Mouse (Mus musculus) midbrain, embryonic 13.5 days (tissue): ENCODE measurements around the gene Cgrrf1. TPM values are rescaled to one million over a fixed set of nuclear protein-coding genes. Genes with fewer than 3 reads are reported as not detected.

Source experiments
- ATAC-seq: fragments of 200-750 bp; cut with Nextera tagmentation; 2 replicates; pipeline ENCODE4 v1.8.0; 2017; ENCODE audit warnings: mild to moderate bottlenecking, moderate TSS enrichment, moderate library complexity
- H3K27ac ChIP-seq: fragments of 300-500 bp; sonication (generic); 2 replicates; pipeline ENCODE4 v1.5.1; 2015; ENCODE audit warnings: inconsistent platforms, mild to moderate bottlenecking, moderate library complexity
- H3K27me3 ChIP-seq: fragments of 300-500 bp; sonication (generic); 2 replicates; pipeline ENCODE4 v1.6.1; 2015; ENCODE audit warnings: mild to moderate bottlenecking, inconsistent platforms
- H3K36me3 ChIP-seq: fragments of 300-500 bp; sonication (generic); 2 replicates; pipeline ENCODE4 v1.6.1; 2015; ENCODE audit warnings: mild to moderate bottlenecking, inconsistent platforms
- H3K4me1 ChIP-seq: fragments of 300-500 bp; sonication (generic); replicated peaks from 2 replicates; pipeline ENCODE4 v1.6.1; 2015; ENCODE audit warnings: inconsistent platforms
- H3K4me2 ChIP-seq: fragments of 300-500 bp; sonication (generic); replicated peaks from 2 replicates; pipeline ENCODE4 v1.6.1; 2015; ENCODE audit warnings: moderate library complexity, mild to moderate bottlenecking, inconsistent platforms
- H3K4me3 ChIP-seq: fragments of 300-500 bp; sonication (generic); replicated peaks from 2 replicates; pipeline ENCODE4 v1.5.1; 2015; ENCODE audit warnings: mild to moderate bottlenecking, inconsistent platforms
- H3K9ac ChIP-seq: fragments of 300-500 bp; sonication (generic); replicated peaks from 2 replicates; pipeline ENCODE4 v1.6.1; 2015; ENCODE audit warnings: mild to moderate bottlenecking, inconsistent platforms
- H3K9me3 ChIP-seq: fragments of 300-500 bp; sonication (generic); 2 replicates; pipeline ENCODE4 v1.6.1; 2016; ENCODE audit warnings: mild to moderate bottlenecking, inconsistent platforms
- WGBS: fragments of 180-500 bp; shearing (Covaris S2); methylation state at CpG from one replicate; pipeline ENCODE4 v1.1.7; 2015; 5-methylcytosine and 5-hydroxymethylcytosine counted together
- polyA plus RNA-seq: library from polyadenylated mRNA; unstranded; fragments of >200 nt; fragmentation: Nextera tagmentation; extraction: Ambion mirVana; gene quantifications from 2 replicates; pipeline ENCODE4 v1.2.1, GENCODE M21; 2015

Cgrrf1 gene
- polyA plus RNA-seq, 1 experiment from 2014 or later, result 25.4 TPM

DNA sequence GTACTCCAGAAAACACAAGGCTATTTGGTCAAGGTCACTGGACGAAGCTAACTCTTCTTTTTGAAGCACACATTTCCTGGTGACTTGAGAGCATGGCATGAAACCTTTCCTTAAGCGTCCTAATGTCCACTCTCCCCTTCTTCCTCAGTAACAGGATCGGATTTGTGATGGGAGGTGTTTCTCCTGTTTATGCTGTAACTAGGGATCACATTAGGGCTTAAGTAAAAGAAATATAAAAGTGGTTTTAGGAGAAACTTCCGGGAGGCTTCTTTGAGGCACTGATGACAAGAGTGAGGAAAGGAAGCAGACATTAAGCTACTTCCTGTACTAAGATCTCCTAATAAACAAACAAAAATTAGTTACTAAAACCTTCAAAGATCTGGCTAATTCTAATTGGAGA, 630 bp upstream of the Cgrrf1 start:
- H3K4me1 ChIP-seq, result peaks cover 15% of the 10 kb centered on the region
- H3K36me3 ChIP-seq, result no peaks in the 10 kb centered on the region
- ATAC-seq, result no peak
- no peaks in the 10 kb centered on the region for H3K9me3 ChIP-seq
- H3K4me3 ChIP-seq, result peak overlapping the region; percentile 75
- peak overlapping the region; percentile 89 for H3K4me2 ChIP-seq
- H3K9ac ChIP-seq, result peak overlapping the region; percentile 82; the same call in 1 of the 2 replicates
- peaks cover 8% of the 10 kb centered on the region; the same call in 1 of the 2 replicates for H3K27me3 ChIP-seq
- H3K27ac ChIP-seq, result no peak overlapping the region
- 10% methylated on average over 4 of the region's 4 CpGs for WGBS

DNA sequence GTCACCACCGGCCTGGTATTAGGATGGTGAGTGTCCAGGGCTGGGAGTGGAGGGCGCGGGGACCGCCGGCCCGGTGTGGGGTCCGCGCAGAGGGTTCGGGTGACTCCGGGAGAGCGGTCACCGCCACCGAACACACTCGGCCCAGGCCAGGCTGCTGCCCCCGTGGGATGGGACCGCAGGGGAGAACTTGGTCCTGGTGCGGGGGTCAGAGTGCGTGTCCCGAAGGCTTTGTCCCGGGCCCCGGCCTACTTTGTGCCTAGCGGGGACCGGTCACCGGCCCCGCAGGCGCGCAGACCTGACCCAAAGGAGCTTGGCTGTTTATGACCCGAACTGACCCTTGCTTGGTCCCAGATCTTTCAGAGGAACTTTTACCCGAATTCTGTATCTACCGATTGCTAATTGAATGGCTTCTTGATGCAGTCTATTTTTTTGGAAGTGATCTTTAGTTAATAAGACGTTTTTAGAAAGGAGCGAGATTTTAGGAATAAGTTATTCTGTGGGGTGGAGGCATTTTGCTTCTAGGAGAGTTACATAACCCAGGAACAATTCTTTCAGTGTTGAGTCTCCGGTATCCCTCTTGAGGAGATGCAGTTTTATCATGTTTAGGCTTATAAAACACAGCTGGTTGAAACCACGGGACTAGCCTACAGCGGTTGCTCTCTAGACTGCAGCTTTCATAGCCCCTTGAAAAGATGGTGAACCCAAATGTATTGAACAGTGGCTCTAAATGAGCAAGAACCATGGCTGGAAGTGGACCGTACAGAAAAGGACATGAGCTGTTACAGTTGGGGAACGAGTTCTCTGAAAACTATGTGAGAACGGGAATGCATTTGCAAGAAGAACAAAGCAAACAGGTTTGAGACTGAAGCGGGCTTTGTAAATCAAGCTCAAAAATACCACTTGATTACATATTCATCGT, 688 bp downstream of the Cgrrf1 start:
- peak overlapping the region; percentile 75 for H3K4me3 ChIP-seq
- H3K4me1 ChIP-seq, result peaks cover 15% of the 10 kb centered on the region
- peak overlapping the region; percentile 82 for H3K9ac ChIP-seq
- ATAC-seq, result no peak
- 0 out of 2 replicates have a peak, but pooled peaks cover 1% of the 10 kb centered on the region for H3K27me3 ChIP-seq
- no peaks in the 10 kb centered on the region for H3K36me3 ChIP-seq
- peak overlapping the region; percentile 89 for H3K4me2 ChIP-seq
- H3K27ac ChIP-seq, result no peak overlapping the region; the same call in 1 of the 2 replicates
- 9% methylated on average over 40 of the region's 40 CpGs for WGBS
- H3K9me3 ChIP-seq, result no peaks in the 10 kb centered on the region

DNA sequence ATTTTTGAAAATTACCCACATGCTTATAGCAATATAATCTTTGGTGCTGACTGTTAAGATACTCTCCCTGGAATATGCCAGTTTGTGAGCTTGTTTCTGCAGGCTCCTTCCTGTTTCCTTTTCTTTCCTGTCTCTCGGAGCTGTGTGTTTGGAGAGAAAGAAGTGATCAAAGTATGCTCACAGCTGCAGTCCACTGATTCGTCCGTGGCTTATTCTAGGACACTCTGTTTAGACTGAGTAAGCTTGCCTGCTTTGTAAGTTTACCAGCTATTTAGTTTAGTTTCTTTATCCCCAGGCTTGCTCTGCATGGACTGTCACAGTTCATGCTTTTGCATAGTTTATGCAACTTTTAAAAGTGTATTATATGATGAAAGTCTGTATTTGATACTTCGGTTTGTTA, 7.4 kb downstream of the Cgrrf1 start:
- Histone ChIP-seq H3K27me3 (no peaks in the 10 kb centered on the region), H3K4me3 (no peak overlapping the region), H3K4me1 (no peaks in the 10 kb centered on the region), H3K27ac (no peak overlapping the region), H3K4me2 (no peak overlapping the region), H3K9me3 (no peaks in the 10 kb centered on the region), H3K36me3 (peaks cover 28% of the 10 kb centered on the region), H3K9ac (no peak overlapping the region)
- ATAC-seq, result no peak
- WGBS, result 68% methylated on average over 4 of the region's 4 CpGs

DNA sequence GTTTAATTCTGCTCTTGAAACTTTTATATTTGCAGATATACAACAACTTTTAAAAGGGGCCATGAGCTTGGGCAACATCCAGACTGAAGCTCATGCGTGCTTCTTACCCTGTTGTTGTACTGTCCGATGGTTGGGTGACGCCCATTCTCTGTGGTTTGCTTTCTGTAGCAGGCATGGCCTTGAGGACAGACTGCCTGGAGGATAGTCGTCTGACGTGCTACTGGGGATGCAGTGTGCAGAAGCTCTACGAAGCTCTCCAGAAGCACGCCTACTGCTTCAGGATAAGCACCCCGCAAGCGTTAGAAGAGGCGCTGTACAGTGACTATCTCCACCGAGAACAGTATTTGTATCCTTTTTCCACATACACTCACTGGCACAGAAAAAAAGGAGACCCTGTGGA, 13.8 kb downstream of the Cgrrf1 start:
- WGBS, result 94% methylated on average over 11 of the region's 11 CpGs
- no peaks in the 10 kb centered on the region for H3K4me1 ChIP-seq
- peaks cover 30% of the 10 kb centered on the region for H3K36me3 ChIP-seq
- H3K9ac ChIP-seq, result no peak overlapping the region
- ATAC-seq, result no peak
- no peak overlapping the region for H3K27ac ChIP-seq
- H3K27me3 ChIP-seq, result no peaks in the 10 kb centered on the region
- H3K4me3 ChIP-seq, result no peak overlapping the region
- H3K4me2 ChIP-seq, result no peak overlapping the region
- H3K9me3 ChIP-seq, result no peaks in the 10 kb centered on the region

DNA sequence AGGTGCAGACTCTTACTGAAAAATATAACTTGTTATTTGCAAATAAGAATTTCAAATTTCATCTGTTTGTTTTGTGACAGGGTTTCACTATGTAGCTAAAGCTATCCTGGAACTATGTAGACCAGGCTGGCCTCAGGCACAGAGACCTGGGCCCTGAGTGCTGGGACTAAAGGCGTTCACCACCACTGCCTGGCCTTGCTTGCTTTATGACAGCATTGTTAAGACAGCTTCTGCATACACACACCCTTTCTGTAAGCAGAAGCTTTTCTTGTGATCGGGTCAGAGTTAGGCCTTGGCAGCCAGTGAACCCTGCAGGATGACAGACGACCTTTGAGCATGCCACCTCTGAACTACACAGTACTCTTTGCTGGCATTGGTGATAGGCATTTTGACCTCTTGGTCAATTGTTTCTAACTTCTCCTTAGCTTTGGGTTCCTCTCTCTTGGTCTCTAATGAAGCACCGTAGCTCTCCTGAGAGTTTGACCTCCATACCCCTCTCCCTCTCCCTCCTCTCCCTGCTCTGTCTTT, 16.2 kb downstream of the Cgrrf1 start:
- no peak overlapping the region for H3K4me3 ChIP-seq
- no peaks in the 10 kb centered on the region for H3K27me3 ChIP-seq
- WGBS, result 93% methylated on average over 4 of the region's 4 CpGs
- H3K36me3 ChIP-seq, result peaks cover 11% of the 10 kb centered on the region
- no peak overlapping the region for H3K9ac ChIP-seq
- H3K9me3 ChIP-seq, result no peaks in the 10 kb centered on the region
- ATAC-seq, result no peak
- H3K27ac ChIP-seq, result no peak overlapping the region
- H3K4me2 ChIP-seq, result no peak overlapping the region
- H3K4me1 ChIP-seq, result no peaks in the 10 kb centered on the region

DNA sequence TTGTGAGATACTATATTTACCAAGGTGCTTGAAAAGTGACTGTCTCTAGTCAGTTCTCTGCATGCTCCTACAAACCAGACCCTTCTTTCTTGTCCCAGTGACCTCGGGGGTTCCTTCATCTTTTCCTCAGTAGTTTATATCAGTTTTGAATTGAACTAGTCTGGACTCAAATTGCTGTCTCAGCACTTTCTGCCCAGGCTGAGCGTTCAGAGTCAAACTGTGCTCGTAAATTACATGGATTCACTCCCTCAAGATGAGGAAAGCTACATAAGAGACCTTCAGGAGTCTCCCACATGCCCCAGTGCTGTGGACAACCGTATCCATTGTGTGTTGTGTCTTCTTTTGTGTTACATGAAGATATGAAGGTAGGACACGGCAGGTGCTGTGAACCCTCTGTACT, 16.8 kb downstream of the Cgrrf1 start:
- 88% methylated on average over 5 of the region's 5 CpGs for WGBS
- peaks cover 13% of the 10 kb centered on the region for H3K36me3 ChIP-seq
- no peaks in the 10 kb centered on the region for H3K27me3 ChIP-seq
- no peak for ATAC-seq
- no peak overlapping the region for H3K4me2 ChIP-seq
- no peak overlapping the region for H3K9ac ChIP-seq
- no peaks in the 10 kb centered on the region for H3K9me3 ChIP-seq
- no peak overlapping the region for H3K4me3 ChIP-seq
- no peak overlapping the region for H3K27ac ChIP-seq
- no peaks in the 10 kb centered on the region for H3K4me1 ChIP-seq

DNA sequence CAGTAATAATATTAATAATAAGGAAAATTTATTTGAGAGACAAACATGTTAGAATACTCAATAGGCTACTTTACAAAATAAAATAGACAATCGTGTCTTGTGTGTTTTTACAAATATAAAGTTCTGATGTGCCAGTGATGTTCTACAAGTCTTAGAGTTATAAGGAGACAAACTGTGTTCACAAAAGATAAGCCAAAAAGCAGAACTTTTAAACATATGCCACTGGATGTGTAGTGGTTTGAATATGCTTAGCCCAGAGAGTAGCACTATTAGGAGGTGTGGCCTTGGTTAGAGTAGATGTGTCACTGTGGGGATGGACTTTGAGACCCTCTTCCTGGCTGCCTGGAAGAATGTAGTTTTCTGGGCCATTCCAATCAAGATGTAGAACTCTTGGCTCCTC, 17.8 kb downstream of the Cgrrf1 start:
- Histone ChIP-seq H3K27ac (no peak overlapping the region), H3K4me1 (no peaks in the 10 kb centered on the region), H3K27me3 (no peaks in the 10 kb centered on the region), H3K9ac (no peak overlapping the region), H3K4me3 (no peak overlapping the region), H3K9me3 (no peaks in the 10 kb centered on the region), H3K36me3 (peaks cover 14% of the 10 kb centered on the region), H3K4me2 (no peak overlapping the region)
- ATAC-seq, result no peak
- WGBS, result 96% methylated on average over 1 of the region's 1 CpGs

DNA sequence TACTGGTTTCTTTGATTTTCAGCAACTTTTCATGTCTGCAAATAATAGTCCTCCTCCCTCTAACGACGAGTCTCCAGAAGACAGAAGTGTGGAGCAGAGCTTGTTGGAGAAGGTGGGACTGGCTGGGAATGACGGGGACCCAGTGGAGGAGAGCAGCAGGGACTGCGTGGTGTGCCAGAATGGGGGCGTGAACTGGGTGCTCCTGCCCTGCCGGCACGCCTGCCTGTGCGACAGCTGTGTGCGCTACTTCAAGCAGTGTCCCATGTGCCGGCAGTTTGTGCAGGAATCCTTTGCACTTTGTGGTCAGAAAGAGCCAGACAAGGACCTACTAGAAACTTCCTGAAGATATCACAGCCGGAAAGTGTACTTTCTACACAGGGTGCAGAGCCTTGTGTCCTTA, 21.8 kb downstream of the Cgrrf1 start:
- Histone ChIP-seq H3K4me2 (no peak overlapping the region), H3K4me1 (no peaks in the 10 kb centered on the region), H3K36me3 (peaks cover 18% of the 10 kb centered on the region), H3K27me3 (no peaks in the 10 kb centered on the region), H3K9ac (no peak overlapping the region), H3K4me3 (no peak overlapping the region), H3K27ac (no peak overlapping the region), H3K9me3 (no peaks in the 10 kb centered on the region)
- no peak for ATAC-seq
- 93% methylated on average over 11 of the region's 11 CpGs for WGBS

DNA sequence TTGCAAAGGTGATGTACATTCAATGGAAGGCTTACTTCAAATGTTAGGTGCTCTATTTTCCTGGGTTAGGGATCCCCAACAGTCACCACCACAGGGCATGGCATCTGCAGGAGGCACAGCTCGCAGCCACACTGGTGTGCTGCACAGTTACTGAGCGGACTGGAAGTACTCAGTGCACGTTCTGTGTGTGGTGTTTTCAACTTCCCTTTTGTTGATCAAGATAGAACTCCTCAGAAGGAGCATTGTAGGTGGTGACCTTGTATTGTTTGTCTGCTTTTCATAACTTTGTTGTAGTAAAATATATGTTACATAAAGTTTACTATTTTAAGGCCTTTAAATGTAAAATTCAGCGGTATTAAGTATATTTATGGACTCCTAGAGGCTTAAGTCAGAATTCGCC, 31.0 kb downstream of the Cgrrf1 start:
- no peaks in the 10 kb centered on the region for H3K4me1 ChIP-seq
- H3K9me3 ChIP-seq, result no peaks in the 10 kb centered on the region
- WGBS, result 94% methylated on average over 5 of the region's 5 CpGs
- no peak for ATAC-seq
- H3K27ac ChIP-seq, result no peak overlapping the region
- H3K9ac ChIP-seq, result no peak overlapping the region
- no peak overlapping the region for H3K4me3 ChIP-seq
- H3K27me3 ChIP-seq, result no peaks in the 10 kb centered on the region
- no peak overlapping the region for H3K4me2 ChIP-seq
- 0 out of 2 replicates have a peak, but pooled peaks cover 3% of the 10 kb centered on the region for H3K36me3 ChIP-seq

DNA sequence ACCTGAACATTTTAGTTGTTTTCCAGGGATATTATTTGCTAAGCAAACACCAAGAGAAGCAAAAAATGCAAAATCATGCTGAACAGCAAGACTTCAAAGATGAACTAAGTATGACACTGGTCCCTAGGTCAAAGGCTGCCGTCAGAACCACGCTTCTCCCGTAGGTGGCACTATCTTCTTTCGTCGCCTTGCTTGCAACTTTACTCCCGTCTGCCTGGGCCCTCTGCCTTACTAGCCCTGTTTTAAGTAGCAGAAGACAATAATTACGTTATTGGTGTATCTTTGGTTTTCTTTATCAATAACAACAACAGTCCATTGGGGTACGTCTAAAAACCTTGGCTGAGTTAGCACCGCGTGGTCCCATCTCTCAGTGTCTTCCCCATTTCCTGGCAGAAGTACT, 49.0 kb downstream of the Cgrrf1 start:
- no peak overlapping the region for H3K4me3 ChIP-seq
- H3K9me3 ChIP-seq, result no peaks in the 10 kb centered on the region
- H3K4me2 ChIP-seq, result 0 out of 2 replicates have a peak overlapping the region, but pooled peaks have one; percentile 98
- no peaks in the 10 kb centered on the region for H3K36me3 ChIP-seq
- no peak overlapping the region for H3K27ac ChIP-seq
- H3K9ac ChIP-seq, result no peak overlapping the region
- no peak for ATAC-seq
- H3K27me3 ChIP-seq, result peaks cover 11% of the 10 kb centered on the region
- peaks cover 28% of the 10 kb centered on the region for H3K4me1 ChIP-seq
- 5% methylated on average over 10 of the region's 10 CpGs for WGBS

DNA sequence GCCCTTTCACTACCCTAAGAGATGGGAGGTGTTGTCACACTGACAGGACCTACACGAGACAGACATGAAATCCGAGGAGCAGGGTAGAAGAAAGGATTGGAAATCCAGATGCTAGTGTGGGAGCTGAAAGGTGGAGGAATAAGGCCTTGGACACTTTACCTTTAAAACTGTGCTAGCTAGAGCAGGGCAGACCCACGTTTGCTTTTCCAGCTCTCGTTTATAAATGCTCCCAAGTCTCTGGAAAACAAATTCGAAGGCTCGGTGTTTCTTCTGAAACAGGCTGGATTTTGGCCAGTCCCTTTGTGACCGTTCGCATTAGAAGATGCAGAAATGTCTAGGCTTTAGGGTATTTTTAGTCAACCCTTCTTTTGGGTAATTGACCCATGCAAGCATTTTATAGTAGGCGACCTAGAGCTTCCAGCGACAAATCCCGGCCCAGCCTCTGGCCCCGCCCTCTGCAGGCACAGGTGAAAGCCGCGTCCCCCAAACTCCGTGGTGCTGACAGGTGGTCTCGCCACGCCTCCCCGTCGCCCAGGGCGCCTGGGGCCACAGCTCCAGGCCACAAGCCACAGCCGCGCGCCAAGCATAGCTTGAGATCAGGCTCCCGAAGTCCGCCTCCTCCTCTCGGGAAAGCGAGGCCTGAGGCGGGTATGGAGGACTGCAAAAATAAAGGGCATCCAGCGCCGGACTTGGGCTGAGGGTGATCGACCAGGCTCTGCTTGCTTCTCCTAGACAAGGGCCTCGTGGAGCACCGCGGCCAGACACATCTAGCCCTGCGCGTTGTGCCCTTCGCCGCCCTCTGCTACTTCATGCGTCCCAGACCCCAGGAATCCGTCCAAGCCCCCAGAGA, 49.9 kb downstream of the Cgrrf1 start:
- ATAC-seq, result 0 out of 2 replicates have a peak, but pooled peaks have one; percentile 1
- H3K27ac ChIP-seq, result peak overlapping the region; percentile 30

More for the DNA sequence above, 49.9 kb downstream of the Cgrrf1 start:
- Histone ChIP-seq H3K4me1 (peaks cover 33% of the 10 kb centered on the region), H3K9ac (peak overlapping the region; percentile 70), H3K27me3 (peaks cover 11% of the 10 kb centered on the region), H3K9me3 (no peaks in the 10 kb centered on the region), H3K36me3 (no peaks in the 10 kb centered on the region), H3K4me2 (peak overlapping the region; percentile 98), H3K4me3 (peak overlapping the region; percentile 67)
- 5% methylated on average over 37 of the region's 40 CpGs for WGBS
